Mouse (Mus musculus) liver (tissue): ENCODE measurements at regions not wholly inside any gene's neighbourhood (a gene's known extent, or its start where the extent isn't known, plus 50 kb on each side); places are given as distances from the start of the nearest gene placed in this dataset.
"Not testable (repeated sequence)": the region's sequence is repeated elsewhere in the genome, so short reads cannot be mapped to it uniquely, and the experiment has no call there.

Experiments
- DNase-seq: peaks from one replicate; pipeline ENCODE4 v3.0.0-alpha.2; 2020; ENCODE audit warnings: mixed read lengths

DNA sequence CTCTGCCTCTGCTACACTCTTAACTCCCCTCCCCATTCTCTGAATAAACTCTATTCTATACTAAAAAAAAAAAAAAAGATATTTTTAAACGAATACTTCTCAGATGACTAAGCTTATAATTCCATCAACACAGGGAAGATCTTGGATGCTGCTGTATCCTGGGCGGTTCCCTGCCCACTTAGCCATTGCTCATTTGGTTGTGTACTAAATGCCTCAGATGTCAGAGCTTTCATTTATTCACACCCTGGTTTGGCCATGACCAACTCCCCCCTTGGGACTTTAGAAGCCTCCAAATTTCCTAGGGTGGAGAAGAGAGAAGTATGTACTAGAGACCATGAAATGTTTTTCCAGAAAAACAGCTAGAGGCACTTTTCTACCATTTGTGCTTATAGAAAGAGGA, 382.3 kb upstream of the Klhl29 start:
- no peak for DNase-seq

- DNase-seq, result no peak
Measured at GRCm38 (mm10) chr12:5757361-5757760, 381.9 kb upstream of the Klhl29 start.

DNA sequence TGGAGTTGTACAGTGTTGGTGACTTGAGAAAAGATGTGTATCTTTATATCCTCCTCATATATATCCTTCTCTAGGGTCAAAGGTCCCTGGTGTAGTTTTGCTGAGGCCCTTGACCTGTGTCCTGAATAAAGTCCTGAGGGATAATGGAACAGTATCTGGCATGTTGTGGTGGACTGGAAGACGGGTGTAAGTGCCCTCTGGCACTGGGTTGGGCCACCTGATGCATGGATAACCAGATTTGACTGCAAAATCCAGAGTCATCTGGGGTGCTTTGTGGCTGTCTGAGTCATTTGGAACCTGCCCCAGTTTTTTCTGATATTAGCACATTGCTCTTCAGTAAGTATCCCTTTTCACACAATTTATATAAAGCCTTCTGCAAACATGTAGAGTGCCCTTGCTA, 378.3 kb upstream of the Klhl29 start:
- no peak for DNase-seq

GRCm38 (mm10) chr12:5744086-5744709, 368.7 kb upstream of the Klhl29 start:
- DNase-seq, result no peak

DNA sequence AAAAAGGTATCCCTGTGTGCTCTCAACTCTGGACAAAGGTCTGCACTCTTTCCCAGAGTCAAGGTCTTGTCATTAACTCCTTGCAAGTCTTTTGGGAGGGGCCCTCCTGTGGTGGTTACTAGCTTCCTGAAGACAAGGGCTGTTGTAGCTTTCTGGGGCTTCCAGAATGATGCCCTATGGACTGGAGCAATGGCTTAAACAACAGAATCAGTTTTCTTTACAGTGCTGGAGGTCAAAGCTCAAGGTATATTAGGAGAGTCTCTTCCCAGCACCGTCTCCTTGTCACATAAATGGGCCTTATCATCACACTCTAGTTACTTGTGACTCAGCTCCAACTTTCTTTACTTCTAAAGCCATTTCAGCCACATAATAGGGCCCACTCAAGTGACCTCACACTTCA, 360.6 kb upstream of the Klhl29 start:
- DNase-seq, result no peak

GRCm38 (mm10) chr12:5734902-5735301, 359.4 kb upstream of the Klhl29 start:
- no peak for DNase-seq

GRCm38 (mm10) chr12:5723113-5723512, 347.6 kb upstream of the Klhl29 start:
- no peak for DNase-seq

DNA sequence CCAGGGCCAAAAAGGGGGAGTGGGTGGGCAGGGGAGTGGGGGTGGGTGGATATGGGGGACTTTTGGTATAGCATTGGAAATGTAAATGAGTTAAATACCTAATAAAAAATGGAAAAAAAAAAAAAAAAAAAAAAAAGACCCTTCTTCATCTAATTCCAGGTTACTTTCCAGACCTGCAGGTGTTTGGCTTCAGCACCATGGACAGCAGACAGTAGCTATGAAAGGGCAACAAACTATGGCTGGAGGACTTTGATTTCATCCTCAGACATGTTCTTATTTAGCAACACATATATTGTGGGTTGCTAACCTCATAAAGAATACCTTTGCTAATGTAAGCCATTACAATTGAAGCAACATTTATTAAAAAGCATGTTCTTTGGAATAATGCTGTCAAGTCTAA, 342.0 kb upstream of the Klhl29 start:
- peak; percentile 36 for DNase-seq

- DNase-seq, result no peak
Measured at GRCm38 (mm10) chr12:5698778-5699454, 323.4 kb upstream of the Klhl29 start.

DNA sequence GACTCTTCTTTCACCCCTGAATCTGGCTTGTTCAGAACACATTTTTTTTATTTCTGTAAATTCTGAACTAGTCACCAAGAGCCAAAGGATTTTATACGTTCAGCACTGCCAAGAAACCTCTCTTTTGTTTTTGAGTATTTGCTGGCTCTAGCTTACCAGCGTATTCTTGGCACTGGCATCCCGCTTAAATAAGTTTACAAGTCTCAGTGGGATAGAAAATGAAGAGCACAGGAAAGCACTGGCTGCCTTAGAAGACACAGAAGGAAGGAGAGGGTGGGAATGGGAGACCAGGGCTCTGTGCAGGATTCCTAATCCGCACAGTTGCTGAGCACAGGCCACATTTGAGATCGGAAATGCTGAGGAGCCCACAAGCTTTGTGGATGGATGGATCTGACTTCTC, 306.7 kb upstream of the Klhl29 start:
- DNase-seq, result no peak

DNA sequence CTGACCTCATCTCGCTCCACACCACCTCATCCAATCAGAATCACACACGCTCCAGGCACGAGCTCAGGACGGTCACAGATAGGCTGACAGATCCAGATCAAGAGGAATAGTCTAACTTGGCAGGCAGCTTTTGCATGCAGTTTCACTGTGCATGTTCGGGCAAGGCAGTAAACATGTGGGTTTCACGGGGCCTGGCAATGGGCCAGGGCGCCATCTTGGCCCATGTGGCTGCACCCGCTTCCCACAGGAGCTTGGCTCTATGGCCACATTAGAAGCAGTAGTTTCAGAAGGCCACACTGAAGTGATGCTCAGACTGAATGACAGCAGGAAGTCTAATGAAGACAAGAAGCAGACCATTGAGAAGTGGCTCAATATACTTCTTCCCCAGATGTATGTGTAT, 302.6 kb upstream of the Klhl29 start:
- not testable (repeated sequence) for DNase-seq

DNA sequence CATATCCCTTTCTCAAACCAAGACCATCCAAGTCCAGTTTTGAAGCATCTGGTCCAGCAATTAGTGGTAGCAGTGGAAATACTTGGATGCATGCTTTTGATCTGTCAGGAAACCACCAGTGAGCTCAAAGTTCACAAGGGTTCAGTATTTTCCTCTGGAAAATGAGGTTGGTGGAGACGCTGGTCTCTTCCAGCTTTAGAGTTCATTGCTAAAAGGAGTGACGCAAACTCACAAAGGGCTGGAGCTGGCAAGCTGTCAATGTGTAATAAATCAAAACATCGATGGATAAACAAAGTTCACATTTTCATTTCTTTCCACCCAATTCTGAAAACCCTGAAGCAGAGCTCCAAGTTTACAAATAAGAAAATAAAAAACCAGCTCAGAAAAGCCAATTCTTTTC, 293.0 kb upstream of the Klhl29 start:
- DNase-seq, result no peak

DNA sequence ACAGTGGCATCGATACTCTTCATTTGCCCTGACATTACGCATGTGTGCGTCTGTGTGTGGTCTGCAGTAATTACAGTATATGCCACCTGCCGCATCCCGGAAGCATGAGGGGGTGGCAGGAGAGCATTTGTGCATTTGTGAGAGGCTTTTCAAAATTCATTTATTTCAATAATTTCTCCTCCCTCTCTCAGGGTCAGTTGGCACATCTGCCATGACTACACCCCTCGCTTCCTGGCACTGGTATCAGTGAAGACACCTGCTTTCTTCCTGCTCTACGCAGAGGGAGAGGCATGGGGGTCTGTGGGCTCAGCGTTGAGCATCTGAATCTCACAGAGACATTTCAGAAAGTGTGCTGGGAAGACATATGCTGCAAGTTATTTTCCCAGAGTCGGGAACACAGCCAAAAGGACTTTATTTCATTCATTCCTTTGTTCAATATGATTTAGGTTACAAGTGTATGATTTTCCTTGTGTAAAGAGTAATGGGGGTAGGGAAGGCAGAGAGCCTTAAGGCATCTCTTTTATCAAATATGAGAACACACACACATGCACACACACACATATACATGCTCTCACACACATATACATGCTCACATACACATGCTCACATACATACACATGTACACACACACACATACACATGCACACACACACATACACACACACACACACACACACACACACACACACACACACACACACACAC, 262.2 kb upstream of the Klhl29 start:
- DNase-seq, result no peak

DNA sequence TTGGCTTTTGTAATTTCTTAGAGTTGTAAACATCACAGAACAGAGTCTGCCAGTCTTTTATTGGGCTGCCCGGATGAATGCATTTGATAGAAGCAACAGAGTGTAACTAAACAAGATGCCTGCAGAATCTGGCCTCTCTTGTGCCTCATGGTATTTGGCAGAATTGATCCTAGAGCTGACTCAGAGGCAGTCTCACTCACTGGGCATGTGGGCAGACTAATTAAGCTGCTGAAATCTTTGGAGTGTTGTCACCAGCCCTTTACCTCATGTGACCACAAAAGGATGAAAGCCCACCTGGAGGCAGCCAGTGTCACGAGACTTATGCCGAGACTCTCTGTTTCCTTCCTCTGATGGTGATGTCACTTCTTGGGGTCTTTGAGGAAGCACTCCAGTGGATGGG, 258.5 kb upstream of the Klhl29 start:
- no peak for DNase-seq

GRCm38 (mm10) chr12:5601084-5601654, 225.7 kb upstream of the Klhl29 start:
- DNase-seq, result no peak

DNA sequence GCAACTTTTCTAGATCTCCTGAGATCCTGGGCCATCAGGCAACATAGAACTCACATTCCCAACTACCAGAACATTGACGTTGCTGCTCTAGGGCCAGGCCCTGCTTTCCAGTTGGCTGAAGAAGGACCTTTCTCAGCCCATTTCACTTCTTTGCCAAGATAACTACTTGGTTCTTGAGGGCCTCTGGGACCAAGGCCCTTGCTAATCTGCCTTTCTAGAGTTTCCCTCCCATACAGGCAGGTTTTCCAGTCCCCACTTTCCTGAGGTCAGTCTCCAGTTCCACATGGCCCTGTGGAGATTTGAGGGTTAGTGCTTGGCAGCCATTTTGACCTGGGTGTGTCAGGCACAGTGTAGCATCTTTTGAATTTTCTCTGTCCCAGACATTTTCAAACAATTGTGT, 223.9 kb upstream of the Klhl29 start:
- no peak for DNase-seq

DNA sequence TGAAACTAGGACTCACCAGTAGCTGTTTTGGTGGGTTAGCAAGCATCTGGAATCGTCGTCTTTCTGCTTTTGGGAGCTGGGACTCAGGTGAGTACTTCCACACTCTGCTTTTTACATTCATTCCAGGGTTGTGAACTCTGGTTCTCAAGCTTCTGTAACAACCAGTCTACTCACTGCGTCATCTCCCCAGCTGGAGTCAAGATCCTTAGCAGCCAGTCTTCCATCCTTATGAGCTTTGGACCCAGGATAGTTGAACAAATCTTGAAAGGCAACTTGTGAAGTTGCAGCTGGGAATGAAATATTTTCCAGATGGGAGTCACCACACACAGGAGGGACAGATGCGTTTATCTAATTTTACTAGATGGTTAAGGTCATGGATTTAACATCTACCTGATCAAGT, 223.5 kb upstream of the Klhl29 start:
- DNase-seq, result no peak

- DNase-seq, result no peak
Measured at GRCm38 (mm10) chr12:5572831-5573230, 197.3 kb upstream of the Klhl29 start.

- DNase-seq, result no peak
Measured at GRCm38 (mm10) chr12:5568941-5569340, 193.5 kb upstream of the Klhl29 start.

DNA sequence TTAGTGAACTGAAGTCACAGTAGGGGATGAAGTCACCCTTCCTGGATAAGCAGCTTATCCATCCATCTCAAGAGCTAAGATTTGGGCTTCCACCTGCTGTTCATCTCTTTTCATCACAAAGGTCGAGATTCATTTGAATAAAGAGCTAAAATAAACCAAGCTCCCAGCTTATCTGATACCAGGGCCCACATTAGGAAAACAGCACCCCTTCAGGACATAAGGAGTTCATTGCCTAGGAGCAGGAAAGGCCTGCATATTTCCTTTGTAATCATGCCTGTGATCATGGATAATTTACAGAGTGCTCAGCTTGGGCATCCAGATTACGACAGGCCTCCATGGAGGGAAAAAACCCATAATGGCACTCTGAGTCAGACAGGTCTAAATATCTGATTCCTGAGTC, 190.7 kb upstream of the Klhl29 start:
- no peak for DNase-seq

- no peak for DNase-seq
Measured at GRCm38 (mm10) chr12:5552607-5553006, 177.1 kb upstream of the Klhl29 start.

GRCm38 (mm10) chr12:5551901-5552300, 176.4 kb upstream of the Klhl29 start:
- no peak for DNase-seq

- no peak for DNase-seq
Measured at GRCm38 (mm10) chr12:5549796-5550195, 174.3 kb upstream of the Klhl29 start.

- DNase-seq, result no peak
Measured at GRCm38 (mm10) chr12:5547698-5548097, 172.2 kb upstream of the Klhl29 start.
